In the genomic region with DNA sequence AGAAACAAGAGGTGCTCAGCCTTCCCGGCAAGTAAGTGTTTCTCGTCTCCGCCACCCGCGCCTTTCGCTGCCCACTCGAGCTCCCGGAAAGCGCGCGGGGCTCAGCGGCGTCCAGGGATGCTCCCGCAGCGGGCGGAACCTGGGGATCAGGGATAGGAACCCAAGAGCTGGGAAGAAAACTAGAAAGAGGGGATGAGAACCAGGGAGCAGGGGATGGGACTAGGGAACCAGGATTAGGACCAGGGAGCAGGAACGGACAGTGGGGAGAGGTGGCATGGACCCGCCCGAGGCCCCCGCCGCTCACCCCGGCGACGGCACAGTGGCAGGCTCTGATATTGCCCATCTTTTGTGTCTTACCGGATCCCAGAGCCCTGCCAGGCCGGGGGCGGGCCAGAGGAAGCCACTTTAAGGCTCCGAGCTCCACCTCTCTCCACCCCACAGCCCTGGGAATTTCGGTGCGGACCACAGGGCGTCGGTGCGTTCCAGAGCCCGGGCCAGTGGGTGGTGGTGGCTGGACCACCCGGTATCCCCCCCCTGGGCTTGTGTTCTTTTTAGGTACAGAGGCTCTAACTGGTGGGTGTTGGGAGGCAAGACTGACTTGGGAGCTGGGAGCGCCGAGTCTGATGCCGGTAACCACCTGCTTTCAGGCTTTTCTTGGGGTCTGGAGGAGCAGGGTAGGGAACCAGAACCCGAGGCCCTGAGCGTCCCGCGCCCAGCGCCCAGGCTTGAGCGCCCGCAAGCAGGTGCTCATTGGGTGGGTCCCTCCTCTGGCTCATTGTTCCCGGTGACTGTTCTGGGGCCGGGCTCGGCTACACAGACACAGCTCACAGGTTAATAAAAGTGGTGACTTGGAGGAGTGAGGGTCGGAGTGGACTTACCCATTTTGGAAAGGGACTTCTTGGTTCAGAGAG, we compare ENCODE assay signal across 8 mouse cellular contexts. TPM values are rescaled to one million over a fixed set of nuclear protein-coding genes. Genes with fewer than 3 reads are reported as not detected.
A peak's percentile ranks its signal among the peaks of the same experiment; 100 is the strongest.
DNase-seq lines count a peak whose midpoint lies in the region; ATAC-seq and TF ChIP-seq lines count a peak whose summit lies in the region.

No protein-coding gene starts in this region.

- peak overlapping the region; percentile 75 for H3K4me3 ChIP-seq in forebrain, embryonic 15.5 days
- peak overlapping the region; percentile 44 for H3K4me3 ChIP-seq in intestine, embryonic 14.5 days (ENCODE audit: low read depth, low read length)
- peak overlapping the region; percentile 31 for H3K4me3 ChIP-seq in liver, embryonic 13.5 days (replicated peaks)
- H3K4me3 ChIP-seq in neural tube, embryonic 13.5 days: peak overlapping the region; percentile 61

- peak overlapping the region; percentile 97 for H3K4me2 ChIP-seq in forebrain, embryonic 15.5 days (replicated peaks)
- H3K4me2 ChIP-seq in intestine, embryonic 14.5 days (ENCODE audit: low read length): peak overlapping the region; percentile 98
- peak overlapping the region; percentile 53 for H3K4me2 ChIP-seq in liver, embryonic 13.5 days
- H3K4me2 ChIP-seq in neural tube, embryonic 13.5 days: peak overlapping the region; percentile 78

- TF ChIP-seq POLR2A in brain, embryonic 14.5 days (IDR thresholded peaks at IDR 0.05; ENCODE audit: borderline replicate concordance, extremely low read depth, insufficient read depth, insufficient read length, poor library complexity, severe bottlenecking): no peak

- H3K9me3 ChIP-seq in forebrain, embryonic 15.5 days: no peaks in the 10 kb centered on the region
- H3K9me3 ChIP-seq in intestine, embryonic 14.5 days (ENCODE audit: control insufficient read depth, low read length): no peaks in the 10 kb centered on the region
- H3K9me3 ChIP-seq in liver, embryonic 13.5 days (replicated peaks): no peaks in the 10 kb centered on the region
- H3K9me3 ChIP-seq in neural tube, embryonic 13.5 days: no peaks in the 10 kb centered on the region

- ATAC-seq in forebrain, embryonic 15.5 days (replicated peaks): peak; percentile 83
- peak; percentile 76 for ATAC-seq in intestine, embryonic 14.5 days (replicated peaks; ENCODE audit: low FRiP score, low TSS enrichment, low read depth)
- no peak for ATAC-seq in liver, embryonic 13.5 days (ENCODE audit: low read depth)
- peak; percentile 87 for ATAC-seq in neural tube, embryonic 13.5 days (ENCODE audit: low read depth)

- H3K27me3 ChIP-seq in forebrain, embryonic 15.5 days: no peaks in the 10 kb centered on the region
- H3K27me3 ChIP-seq in intestine, embryonic 14.5 days (replicated peaks; ENCODE audit: control insufficient read depth, insufficient read depth, low read length): peaks cover 46% of the 10 kb centered on the region
- H3K27me3 ChIP-seq in liver, embryonic 13.5 days: peaks cover 32% of the 10 kb centered on the region
- peaks cover 9% of the 10 kb centered on the region; the same call in 1 of the 2 replicates for H3K27me3 ChIP-seq in neural tube, embryonic 13.5 days

- no peaks in the 10 kb centered on the region for H3K36me3 ChIP-seq in forebrain, embryonic 15.5 days
- H3K36me3 ChIP-seq in intestine, embryonic 14.5 days (ENCODE audit: control insufficient read depth, insufficient read depth, low read length): no peaks in the 10 kb centered on the region
- H3K36me3 ChIP-seq in liver, embryonic 13.5 days: no peaks in the 10 kb centered on the region
- H3K36me3 ChIP-seq in neural tube, embryonic 13.5 days: no peaks in the 10 kb centered on the region

- no peak for TF ChIP-seq CTCF in brain, embryonic 14.5 days (IDR thresholded peaks at IDR 0.05; ENCODE audit: borderline replicate concordance, extremely low read depth, insufficient read depth, insufficient read length)

- peak overlapping the region; percentile 73 for H3K9ac ChIP-seq in forebrain, embryonic 15.5 days (replicated peaks)
- H3K9ac ChIP-seq in intestine, embryonic 14.5 days (ENCODE audit: low read length): peak overlapping the region; percentile 34
- H3K9ac ChIP-seq in liver, embryonic 13.5 days: no peak overlapping the region; the same call in 1 of the 2 replicates
- H3K9ac ChIP-seq in neural tube, embryonic 13.5 days: peak overlapping the region; percentile 81

- peak overlapping the region; percentile 49 for H3K27ac ChIP-seq in forebrain, embryonic 15.5 days (replicated peaks)
- no peak overlapping the region for H3K27ac ChIP-seq in intestine, embryonic 14.5 days (ENCODE audit: low read depth)
- H3K27ac ChIP-seq in liver, embryonic 13.5 days: no peak overlapping the region
- peak overlapping the region; percentile 66 for H3K27ac ChIP-seq in neural tube, embryonic 13.5 days (replicated peaks)

- peaks cover 22% of the 10 kb centered on the region for H3K4me1 ChIP-seq in forebrain, embryonic 15.5 days
- no peaks in the 10 kb centered on the region for H3K4me1 ChIP-seq in intestine, embryonic 14.5 days (replicated peaks; ENCODE audit: control insufficient read depth, insufficient read depth, low read length)
- no peaks in the 10 kb centered on the region for H3K4me1 ChIP-seq in liver, embryonic 13.5 days (replicated peaks)
- peaks cover 13% of the 10 kb centered on the region for H3K4me1 ChIP-seq in neural tube, embryonic 13.5 days (replicated peaks)

- DNase-seq in adrenal gland, postnatal 10 days: peak; percentile 4
- no peak for DNase-seq in adrenal gland, adult 8-10 months
- DNase-seq in brain, embryonic 14.5 days (ENCODE audit: low read depth): peak; percentile 51
- DNase-seq in intestine, embryonic 14.5 days (ENCODE audit: low spot score): peak; percentile 72
- no peak for DNase-seq in liver, embryonic 13.5 days
- DNase-seq in c-Kit-positive CD71-positive TER-119-positive erythroid progenitor cells, embryonic 14.5 days (ENCODE audit: low spot score): no peak

- under 1% methylated on average over 49 of the region's 49 CpGs for WGBS in forebrain, embryonic 15.5 days
- 1% methylated on average over 49 of the region's 49 CpGs for WGBS in intestine, embryonic 14.5 days
- WGBS in liver, embryonic 13.5 days (ENCODE audit: insufficient replicate concordance): 4% methylated on average over 49 of the region's 49 CpGs
- under 1% methylated on average over 49 of the region's 49 CpGs for WGBS in neural tube, embryonic 13.5 days

RNA-seq across cellular contexts. Expression of a gene that starts 0.7 kb away (rescaled TPM):
- 10 to 100 TPM; 17.3 to 22.2 TPM for total RNA-seq in adrenal gland, postnatal 10 days (2021)
- 10 to 100 TPM in 2 of 4 experiments, 1 to 10 TPM in 2; 5.1 to 12.7 (median 10.7) TPM for total RNA-seq in adrenal gland, adult 8-10 months (2022)
- 26.6 and 45.4 TPM in 2 replicates for polyA plus RNA-seq in brain, embryonic 14.5 days (2012; rRNA removed)
- 28.7 and 31.0 TPM in 2 replicates for polyA plus RNA-seq in forebrain, embryonic 15.5 days (2015; fragmentation: Nextera tagmentation; extraction: Ambion mirVana)
- polyA plus RNA-seq in intestine, embryonic 14.5 days (2014; fragmentation: Nextera tagmentation; extraction: Ambion mirVana): 14.8 and 17.7 TPM in 2 replicates
- 2.8 and 3.4 TPM in 2 replicates for polyA plus RNA-seq in liver, embryonic 13.5 days (2015; fragmentation: Nextera tagmentation; extraction: Ambion mirVana)
- 44.9 and 47.4 TPM in 2 replicates for polyA plus RNA-seq in neural tube, embryonic 13.5 days (2015; fragmentation: Nextera tagmentation; extraction: Ambion mirVana)

Comparison
In these comparisons a context has a peak if more than half of its experiments do, and no peak if none do; other contexts are left out.
1. DNase-seq: peak in adrenal gland, postnatal 10 days (single experiment), brain, embryonic 14.5 days (single experiment) and intestine, embryonic 14.5 days (single experiment); none in adrenal gland, adult 8-10 months (single experiment), liver, embryonic 13.5 days (single experiment) and c-Kit-positive CD71-positive TER-119-positive erythroid progenitor cells, embryonic 14.5 days (single experiment).
2. H3K27ac ChIP-seq: peak in forebrain, embryonic 15.5 days (single experiment) and neural tube, embryonic 13.5 days (single experiment); none in intestine, embryonic 14.5 days (single experiment) and liver, embryonic 13.5 days (single experiment).
3. Peak in every context shown above with its lines, with median percentiles within 50 percentile points of each other: H3K4me2 ChIP-seq and H3K4me3 ChIP-seq.